Mouse (Mus musculus): ENCODE measurements around the gene Pld4. TPM values are rescaled to one million over a fixed set of nuclear protein-coding genes. Genes with fewer than 3 reads are reported as not detected.

Gene Pld4
- polyA plus RNA-seq (2014; fragmentation: Illumina TruSeq; extraction: RNeasy Lipid Tissue Mini Kit (QIAGEN cat#74804); ENCODE audit: low read depth, low replicate concordance), result not detected

GRCm38 (mm10) chr12:112760154-112760926 lies at the start of gene Pld4:
TSS of gene Pld4 (plus strand) at chr12:112760655.

DNA sequence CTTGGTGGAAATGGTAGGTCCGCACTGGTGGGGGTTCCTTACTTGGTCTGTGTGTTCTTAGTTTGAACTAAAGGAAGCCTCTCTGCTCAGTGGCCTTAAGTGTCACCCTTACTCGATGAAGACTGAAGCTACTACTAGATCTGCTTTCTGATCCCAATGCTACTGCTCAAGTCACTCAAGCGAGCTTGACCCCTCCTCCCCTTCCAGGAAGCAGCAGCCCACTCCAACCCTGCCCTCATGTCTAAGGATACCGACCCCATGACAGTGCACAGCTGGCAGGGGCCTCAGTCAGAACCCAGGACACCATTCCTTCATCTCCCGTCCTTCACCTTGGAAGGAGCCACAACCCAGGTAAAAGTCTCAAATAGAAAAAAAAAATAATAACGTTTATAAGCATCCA lies 40.2 kb upstream of the Pld4 start, which contains the start of gene Cep170b:
Gene Cep170b, plus strand, starts transcription at position 240 of the 400 bp plus-strand sequence.

GRCm38 (mm10) chr12:112801864-112802846 lies 41.7 kb downstream of the Pld4 start, which contains the start of gene Ahnak2:
TSS of gene Ahnak2 (minus strand) at chr12:112802657.

DNA sequence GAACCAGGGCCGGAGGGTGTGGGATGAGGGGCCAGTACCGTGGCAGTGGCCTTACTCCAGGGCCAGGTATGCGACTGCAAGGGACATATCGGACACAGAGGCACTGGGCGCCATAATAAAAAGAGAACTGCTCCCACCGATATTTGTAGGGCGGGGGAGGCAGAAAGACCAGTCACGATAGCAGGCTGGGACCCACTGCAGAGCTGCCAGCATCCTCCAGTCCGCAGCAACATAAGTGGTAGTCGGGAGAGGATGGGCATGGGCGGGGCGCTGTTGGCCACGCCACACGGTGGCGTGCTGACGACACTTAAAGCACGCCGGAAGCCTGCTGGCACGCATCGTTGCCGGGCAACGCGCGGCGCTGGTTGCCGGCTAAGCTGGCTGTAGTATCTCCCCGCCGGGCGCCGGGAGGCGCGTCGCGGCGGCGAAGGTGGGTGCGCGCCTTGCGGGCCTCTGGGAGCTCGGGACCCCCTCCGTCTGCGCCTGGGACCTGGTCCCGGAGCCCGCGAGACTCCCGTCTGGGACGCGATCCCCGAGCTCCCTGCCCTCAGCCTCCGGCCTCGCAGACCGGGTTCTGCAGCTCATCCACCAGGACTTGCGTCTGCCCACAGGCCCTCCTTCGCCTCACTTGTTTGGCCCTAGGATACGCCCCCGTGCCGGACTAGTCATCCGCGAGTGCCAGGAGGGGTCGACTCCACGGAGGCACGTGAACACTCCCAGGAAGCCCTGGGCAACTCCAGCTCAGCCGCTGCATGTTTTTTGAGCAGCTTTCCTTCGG lies 48.3 kb downstream of the Pld4 start, which contains the start of gene Clba1:
Gene Clba1, plus strand, starts transcription at position 351 of the 778 bp plus-strand sequence.

Other genes starting within 250 kb of the Pld4 start
- gene Tmem179, start 243.9 kb upstream of the Pld4 start, polyA plus RNA-seq (2014; fragmentation: Illumina TruSeq; extraction: RNeasy Lipid Tissue Mini Kit (QIAGEN cat#74804); ENCODE audit: low read depth, low replicate concordance), result not detected
- gene Inf2, start 171.9 kb upstream of the Pld4 start, polyA plus RNA-seq (2014; fragmentation: Illumina TruSeq; extraction: RNeasy Lipid Tissue Mini Kit (QIAGEN cat#74804); ENCODE audit: low read depth, low replicate concordance), result 1.5 TPM
- gene Adssl1, start 140.6 kb upstream of the Pld4 start, polyA plus RNA-seq (2014; fragmentation: Illumina TruSeq; extraction: RNeasy Lipid Tissue Mini Kit (QIAGEN cat#74804); ENCODE audit: low read depth, low replicate concordance), result 2.8 TPM
- 2.4 TPM for gene Siva1, start 116.0 kb upstream of the Pld4 start, polyA plus RNA-seq (2014; fragmentation: Illumina TruSeq; extraction: RNeasy Lipid Tissue Mini Kit (QIAGEN cat#74804); ENCODE audit: low read depth, low replicate concordance)
- 11.5 TPM for gene Akt1, start 85.8 kb upstream of the Pld4 start, polyA plus RNA-seq (2014; fragmentation: Illumina TruSeq; extraction: RNeasy Lipid Tissue Mini Kit (QIAGEN cat#74804); ENCODE audit: low read depth, low replicate concordance)
- gene Zbtb42, start 81.8 kb upstream of the Pld4 start, polyA plus RNA-seq (2014; fragmentation: Illumina TruSeq; extraction: RNeasy Lipid Tissue Mini Kit (QIAGEN cat#74804); ENCODE audit: low read depth, low replicate concordance), result 0.58 TPM
- 12.4 TPM for gene Cep170b, start 40.2 kb upstream of the Pld4 start, polyA plus RNA-seq (2014; fragmentation: Illumina TruSeq; extraction: RNeasy Lipid Tissue Mini Kit (QIAGEN cat#74804); ENCODE audit: low read depth, low replicate concordance)
- gene Ahnak2, start 42.0 kb downstream of the Pld4 start, polyA plus RNA-seq (2014; fragmentation: Illumina TruSeq; extraction: RNeasy Lipid Tissue Mini Kit (QIAGEN cat#74804); ENCODE audit: low read depth, low replicate concordance), result 1.1 TPM
- gene Clba1, start 48.3 kb downstream of the Pld4 start, polyA plus RNA-seq (2014; fragmentation: Illumina TruSeq; extraction: RNeasy Lipid Tissue Mini Kit (QIAGEN cat#74804); ENCODE audit: low read depth, low replicate concordance), result 1.9 TPM
- gene Cdca4, start 68.8 kb downstream of the Pld4 start, polyA plus RNA-seq (2014; fragmentation: Illumina TruSeq; extraction: RNeasy Lipid Tissue Mini Kit (QIAGEN cat#74804); ENCODE audit: low read depth, low replicate concordance), result 6.9 TPM
- not detected for gene Gpr132, start 107.6 kb downstream of the Pld4 start, polyA plus RNA-seq (2014; fragmentation: Illumina TruSeq; extraction: RNeasy Lipid Tissue Mini Kit (QIAGEN cat#74804); ENCODE audit: low read depth, low replicate concordance)
- 0.12 TPM for gene Jag2, start 169.1 kb downstream of the Pld4 start, polyA plus RNA-seq (2014; fragmentation: Illumina TruSeq; extraction: RNeasy Lipid Tissue Mini Kit (QIAGEN cat#74804); ENCODE audit: low read depth, low replicate concordance)
- 0.93 TPM for gene Nudt14, start 181.5 kb downstream of the Pld4 start, polyA plus RNA-seq (2014; fragmentation: Illumina TruSeq; extraction: RNeasy Lipid Tissue Mini Kit (QIAGEN cat#74804); ENCODE audit: low read depth, low replicate concordance)
- 1.1 TPM for gene Btbd6, start 215.8 kb downstream of the Pld4 start, polyA plus RNA-seq (2014; fragmentation: Illumina TruSeq; extraction: RNeasy Lipid Tissue Mini Kit (QIAGEN cat#74804); ENCODE audit: low read depth, low replicate concordance)
- gene Brf1, start 240.0 kb downstream of the Pld4 start, polyA plus RNA-seq (2014; fragmentation: Illumina TruSeq; extraction: RNeasy Lipid Tissue Mini Kit (QIAGEN cat#74804); ENCODE audit: low read depth, low replicate concordance), result 20.1 TPM